Mouse (Mus musculus) lung, postnatal 10 days (tissue): Measurements from ENCODE around the gene Ablim1.
A peak's percentile ranks its signal among the peaks of the same experiment; 100 is the strongest.

Source experiments
- DNase-seq: peaks from one replicate; pipeline ENCODE4 v3.0.0; 2021

Ablim1 gene

GRCm38 (mm10) chr19:57180333-57180732 lies 134.4 kb downstream of the Ablim1 start:
- DNase-seq, result no peak

DNA sequence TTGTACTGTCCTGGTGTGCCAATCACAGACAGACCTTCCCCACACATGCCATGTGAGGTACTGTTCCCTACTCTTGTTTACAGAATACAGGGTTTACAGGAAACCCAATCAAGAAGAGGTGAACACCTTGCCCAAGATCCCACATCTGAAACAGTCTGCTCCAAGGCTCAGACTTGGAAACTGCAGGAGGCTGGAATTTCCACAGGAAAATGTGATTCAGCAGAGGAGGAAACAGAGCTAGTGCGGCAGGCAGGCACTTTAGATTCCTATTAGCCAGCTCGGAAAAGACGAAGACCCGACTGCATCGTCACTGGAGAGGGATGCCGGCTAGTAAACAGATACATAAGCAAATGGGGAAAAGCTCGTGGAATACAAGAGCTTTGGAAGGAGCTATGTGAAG lies 135.4 kb downstream of the Ablim1 start:
- no peak for DNase-seq

DNA sequence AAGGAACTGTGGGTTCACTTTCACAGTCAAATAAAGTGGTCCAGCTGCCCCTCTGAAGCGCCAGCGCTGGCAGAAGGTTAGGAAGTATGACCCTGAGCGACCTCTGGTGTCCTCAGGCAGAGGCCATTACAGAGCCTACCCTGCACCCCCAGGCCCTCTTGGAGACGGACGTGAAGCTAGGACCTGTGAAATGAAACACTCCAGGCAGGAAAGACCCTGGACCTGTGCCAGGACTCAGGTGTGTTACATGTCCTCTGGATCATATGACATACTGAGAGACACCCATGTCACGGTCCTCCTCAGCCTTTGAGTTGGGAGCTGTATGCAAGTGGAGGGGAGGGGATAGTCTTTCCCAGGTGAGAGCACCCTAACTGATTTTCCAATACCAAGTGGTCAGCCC lies 137.4 kb downstream of the Ablim1 start:
- no peak for DNase-seq

GRCm38 (mm10) chr19:57175077-57175476 lies 139.6 kb downstream of the Ablim1 start:
- no peak for DNase-seq

DNA sequence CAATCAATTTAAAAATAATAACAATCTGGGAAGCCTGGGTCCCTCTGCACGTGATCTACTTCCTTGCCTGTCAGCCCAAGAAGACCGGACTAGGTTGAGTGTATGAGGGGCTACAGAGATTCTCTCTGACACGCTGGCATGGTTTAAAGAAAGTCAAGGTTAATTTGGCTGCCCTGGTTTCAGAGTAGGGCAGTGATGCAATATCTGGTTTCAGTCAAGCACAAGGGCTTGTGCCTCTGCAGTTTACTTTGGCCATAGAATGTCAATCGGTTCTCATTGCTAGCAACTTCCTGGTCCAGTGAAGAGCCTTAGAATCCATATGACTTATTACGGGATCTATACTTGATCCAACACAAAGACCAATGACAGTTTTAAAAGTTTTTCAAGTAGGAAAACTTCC lies 140.2 kb downstream of the Ablim1 start:
- DNase-seq, result no peak

GRCm38 (mm10) chr19:57174045-57174444 lies 140.7 kb downstream of the Ablim1 start:
- no peak for DNase-seq

DNA sequence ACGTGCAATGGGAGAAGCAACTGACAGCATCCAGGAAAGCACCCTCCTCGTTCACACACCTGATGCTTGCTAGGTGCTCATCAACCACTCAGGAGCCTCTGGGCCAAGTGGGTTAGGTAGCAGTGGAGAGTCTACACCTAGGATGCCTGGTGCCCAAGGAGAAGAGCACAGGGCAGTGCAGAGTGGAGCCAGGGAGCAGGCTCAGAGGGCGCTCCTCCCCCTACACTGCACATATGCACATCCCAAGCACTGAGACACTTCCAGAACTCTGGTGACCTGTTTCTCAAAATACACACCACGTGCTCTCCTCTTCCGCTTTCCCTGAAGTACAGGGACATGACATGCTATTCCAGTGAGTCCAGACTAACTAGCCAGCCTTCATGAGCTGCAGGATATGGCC lies 142.4 kb downstream of the Ablim1 start:
- DNase-seq, result no peak

DNA sequence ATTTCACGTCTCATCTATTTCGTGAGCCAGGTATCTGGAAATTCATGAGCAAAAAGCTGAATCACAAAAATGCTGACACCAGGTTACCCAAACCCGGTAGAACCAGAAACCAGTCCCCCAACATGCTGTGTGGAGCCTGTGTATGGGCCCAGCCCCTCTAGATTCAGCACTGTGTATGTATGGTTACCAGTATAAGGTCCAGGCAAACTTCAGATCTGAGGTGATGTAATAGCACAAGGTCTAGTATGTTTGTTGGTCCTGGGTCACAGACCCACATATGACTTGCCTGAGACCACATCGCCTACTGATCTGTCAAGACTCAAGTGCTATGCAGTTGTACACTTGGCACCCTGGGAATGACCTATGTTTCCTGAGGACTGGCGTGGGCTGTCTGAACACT lies 143.8 kb downstream of the Ablim1 start:
- DNase-seq, result no peak

DNA sequence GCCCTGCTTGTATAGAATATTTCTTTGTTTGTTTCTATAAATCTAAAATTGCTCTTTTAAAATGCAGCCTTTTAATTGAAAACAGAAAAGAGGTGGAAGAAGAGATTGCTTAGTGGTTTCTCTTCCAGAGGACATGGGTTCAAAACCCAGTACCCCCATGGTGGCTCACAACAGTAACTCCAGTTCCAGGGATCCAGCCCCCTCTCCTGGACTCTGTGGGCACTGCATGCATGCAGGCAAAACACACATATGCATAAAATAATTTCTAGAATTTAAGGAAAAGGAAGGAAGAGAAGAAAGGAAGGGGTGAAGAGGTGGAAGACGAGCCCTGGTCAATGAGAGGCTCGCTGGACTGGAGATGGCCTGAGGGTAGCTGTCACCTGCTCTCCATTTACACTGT lies 145.2 kb downstream of the Ablim1 start:
- DNase-seq, result no peak

- no peak for DNase-seq
These were observed 147.0 kb downstream of the Ablim1 start for GRCm38 (mm10) chr19:57167721-57168120.

DNA sequence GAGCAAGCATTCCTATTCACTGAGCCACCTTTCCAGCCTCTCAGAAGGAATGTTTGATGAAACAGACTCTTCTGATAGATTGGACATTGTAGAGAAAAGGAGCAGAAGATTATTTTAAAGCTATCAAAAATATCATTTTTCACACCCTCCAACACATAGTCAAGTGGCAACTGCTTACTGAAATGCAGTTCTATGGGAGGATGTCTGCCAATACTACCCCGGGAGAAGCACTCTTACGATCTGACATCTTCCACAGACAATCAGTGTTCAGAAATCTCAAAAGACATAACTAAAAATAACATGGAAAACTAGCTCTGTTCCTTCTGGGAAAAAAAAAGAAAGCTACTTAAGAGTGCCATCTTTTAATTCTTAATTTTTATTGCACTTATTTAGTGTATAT lies 149.8 kb downstream of the Ablim1 start:
- no peak for DNase-seq

DNA sequence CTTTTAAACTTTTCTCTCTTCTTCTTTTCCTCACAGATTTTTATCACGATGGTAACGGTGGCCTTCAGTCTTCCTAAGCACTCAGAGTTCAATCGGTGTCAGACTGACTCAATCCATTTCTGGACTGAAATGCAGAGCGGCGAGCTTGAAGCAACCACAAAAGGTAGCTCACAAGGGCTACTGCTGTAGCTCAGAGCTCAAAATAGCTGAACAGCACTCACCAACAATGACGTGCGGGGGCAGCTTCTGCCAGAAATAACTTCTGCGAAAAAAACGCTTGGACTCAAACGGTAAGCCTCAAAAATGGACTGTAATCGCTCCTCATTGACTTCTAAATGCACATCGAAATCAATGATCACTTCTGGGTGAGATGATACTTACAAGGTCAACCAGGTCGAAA lies 151.4 kb downstream of the Ablim1 start:
- DNase-seq, result no peak

- no peak for DNase-seq
These were observed 152.6 kb downstream of the Ablim1 start for GRCm38 (mm10) chr19:57161978-57162727.

DNA sequence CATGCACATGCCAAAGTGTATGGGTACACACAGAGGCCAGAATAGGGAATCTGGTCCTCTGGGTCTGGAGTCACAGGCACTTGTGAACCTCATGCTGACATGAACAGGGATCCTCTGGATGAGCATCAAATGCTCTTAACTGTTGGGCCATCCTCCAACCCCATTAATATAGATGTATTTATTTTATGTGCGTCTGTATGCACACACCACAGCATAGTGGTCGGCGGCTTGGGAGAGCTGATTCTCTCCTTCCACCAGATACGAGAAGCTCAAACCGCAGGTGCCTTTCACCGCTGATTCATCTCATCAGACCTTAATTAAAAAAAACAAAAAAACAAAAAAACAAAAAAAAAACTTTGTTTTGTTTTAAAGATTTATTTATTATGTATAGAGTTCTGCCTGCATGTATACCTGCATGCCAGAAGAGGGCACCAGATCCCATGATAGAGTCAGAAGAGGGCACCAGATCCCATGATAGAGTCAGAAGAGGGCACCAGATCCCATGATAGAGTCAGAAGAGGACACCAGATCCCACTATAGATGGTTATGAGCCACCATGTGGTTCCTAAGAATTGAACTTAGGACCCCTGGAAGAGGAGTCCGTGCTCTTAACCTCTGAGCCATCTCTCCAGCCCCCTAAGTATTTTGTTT lies 153.6 kb downstream of the Ablim1 start:
- peak; percentile 74 for DNase-seq

DNA sequence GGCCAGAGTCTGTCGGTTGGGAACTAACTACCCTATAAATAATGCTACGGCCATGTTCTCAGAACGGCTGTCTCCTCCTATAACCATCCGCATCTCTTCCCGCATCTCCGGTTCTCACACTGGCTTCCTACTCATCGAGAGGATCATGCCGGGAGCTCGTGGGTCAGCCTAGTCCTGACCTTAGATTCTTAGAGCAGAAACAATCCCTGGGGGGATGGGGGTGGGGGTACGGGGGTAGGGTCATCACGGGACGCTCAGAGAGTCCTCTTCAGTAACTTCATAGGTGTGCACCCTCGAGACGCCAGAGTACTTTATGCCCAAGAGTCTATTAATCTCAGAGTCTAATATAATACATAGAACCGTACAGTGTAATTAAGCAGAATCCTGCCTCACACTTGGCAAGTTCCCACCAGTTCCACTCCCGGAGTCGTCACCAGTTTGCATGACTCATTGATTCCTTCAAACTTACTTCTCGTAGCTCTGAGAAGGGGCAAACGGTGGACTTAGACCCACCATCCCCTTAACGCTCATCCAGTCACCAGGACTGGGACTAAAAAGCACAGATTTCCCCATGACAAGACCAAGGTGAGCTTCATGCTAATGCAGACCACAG lies 156.9 kb downstream of the Ablim1 start:
- no peak for DNase-seq

DNA sequence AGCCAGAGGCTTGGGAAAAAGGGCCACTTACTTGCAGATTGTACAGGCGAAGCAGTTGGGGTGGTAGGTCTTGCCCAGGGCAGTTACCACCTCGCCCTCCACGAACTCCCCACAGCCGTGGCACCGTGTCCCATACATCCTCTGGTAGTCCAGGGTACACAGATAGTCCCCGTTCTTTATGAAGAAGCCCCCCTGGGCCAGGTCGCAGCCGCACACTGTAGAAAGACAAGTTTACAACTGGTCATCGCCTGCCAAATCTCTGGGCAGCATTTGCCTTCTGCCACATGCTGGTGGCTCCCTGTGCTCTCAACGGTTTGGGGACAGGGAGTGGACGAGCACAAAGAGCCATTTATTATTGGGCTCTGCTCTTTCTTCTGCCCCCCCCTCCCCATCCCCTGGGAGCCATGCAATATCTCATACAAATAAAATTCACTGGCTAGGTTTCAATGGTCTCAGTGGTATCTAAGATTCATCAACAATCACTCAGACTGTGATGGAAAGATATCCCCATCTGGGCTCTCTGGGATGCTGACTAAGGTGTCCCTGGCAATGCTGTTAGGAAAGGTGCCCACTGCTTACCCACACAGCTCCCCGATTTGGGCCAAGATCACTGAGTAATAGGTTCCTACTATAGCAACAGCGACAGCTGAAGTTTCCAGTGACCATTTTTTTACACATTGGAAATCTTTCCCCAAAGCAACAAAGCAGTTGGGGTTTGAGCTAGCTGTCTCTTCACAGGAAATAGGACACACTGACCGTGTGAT lies 159.4 kb downstream of the Ablim1 start:
- no peak for DNase-seq

- peak; percentile 73 for DNase-seq
These were observed 162.4 kb downstream of the Ablim1 start for GRCm38 (mm10) chr19:57152357-57152756.

- no peak for DNase-seq
These were observed 163.2 kb downstream of the Ablim1 start for GRCm38 (mm10) chr19:57151504-57151903.

DNA sequence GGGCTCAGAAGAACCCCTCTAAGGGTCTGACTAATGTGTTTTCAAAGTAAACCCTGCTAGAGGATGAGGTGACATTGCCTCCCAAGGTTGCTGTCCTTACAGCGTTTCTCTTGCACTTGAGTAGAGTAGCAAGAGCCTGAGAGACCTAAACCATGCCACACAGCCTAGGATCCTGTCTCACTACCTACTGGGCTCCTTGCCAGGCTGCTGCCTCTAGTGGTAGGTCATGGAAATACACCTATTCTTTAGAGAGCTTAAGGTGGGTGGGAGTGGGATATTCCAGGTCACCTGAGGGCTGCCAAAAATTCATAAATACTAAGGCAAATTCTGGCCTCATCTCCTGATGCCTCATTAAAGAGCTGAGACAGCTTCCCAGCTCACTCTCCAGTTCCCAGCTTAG lies 164.4 kb downstream of the Ablim1 start:
- peak; percentile 69 for DNase-seq

DNA sequence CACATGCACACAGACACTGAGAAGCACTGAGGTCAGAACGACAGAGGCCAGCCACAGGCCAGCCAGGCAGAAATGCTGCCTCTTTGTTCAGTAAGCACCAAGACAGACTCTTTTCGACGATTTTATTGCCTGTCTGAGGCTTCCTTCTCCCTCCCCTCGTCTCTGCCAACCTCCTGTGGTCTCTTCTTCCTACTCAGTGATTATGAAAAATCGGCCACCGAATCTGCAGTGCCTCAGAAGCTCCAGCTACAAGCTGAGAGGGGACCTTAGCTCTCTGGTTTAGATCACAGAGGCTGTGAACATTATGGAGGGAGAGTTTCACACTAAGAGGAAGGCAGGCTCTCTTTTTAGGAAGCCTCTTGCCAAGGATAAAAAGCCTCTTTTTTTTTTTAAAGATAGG lies 167.0 kb downstream of the Ablim1 start:
- DNase-seq, result no peak

DNA sequence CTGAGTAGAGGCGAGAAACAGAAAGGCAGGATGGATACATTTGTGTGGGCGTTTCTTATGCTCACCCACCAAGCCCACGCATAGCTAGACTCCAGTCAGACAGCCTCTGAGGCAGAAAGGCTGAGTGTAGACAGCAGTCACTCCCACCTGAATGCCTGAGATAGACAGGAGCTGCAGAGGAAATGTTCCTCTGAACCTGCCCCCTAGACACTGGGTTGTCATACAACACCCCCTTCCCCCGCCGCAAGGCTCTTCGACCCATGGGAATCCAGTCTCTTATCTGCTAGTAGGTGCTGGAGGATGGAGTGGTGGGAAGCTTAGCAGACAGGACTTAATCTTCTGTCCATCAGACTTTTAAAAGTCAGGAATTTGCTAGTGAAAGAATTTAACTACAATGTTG lies 167.8 kb downstream of the Ablim1 start:
- no peak for DNase-seq

DNA sequence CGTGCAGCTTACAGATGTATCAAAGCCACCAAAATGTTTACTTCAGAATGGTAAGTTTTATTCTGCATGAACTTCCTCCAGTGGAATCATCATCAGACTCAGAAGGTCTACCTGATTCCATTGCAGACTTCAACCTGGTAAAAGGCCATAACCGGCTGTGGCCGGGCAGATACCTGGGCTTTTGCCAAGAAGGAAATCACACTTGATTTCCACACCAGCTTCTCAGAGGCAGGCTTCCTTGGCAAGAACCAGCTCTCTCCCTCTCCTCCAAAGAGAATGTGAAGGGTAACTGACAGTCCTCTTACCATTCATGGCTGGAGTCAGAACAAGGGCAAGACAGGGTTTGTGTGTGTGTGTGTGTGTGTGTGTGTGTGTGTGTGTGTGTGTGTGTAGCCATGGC lies 171.1 kb downstream of the Ablim1 start:
- no peak for DNase-seq

- no peak for DNase-seq
These were observed 172.8 kb downstream of the Ablim1 start for GRCm38 (mm10) chr19:57141756-57142461.
